Mouse (Mus musculus) kidney, adult 9 months (tissue): Measurements from ENCODE around the gene Gm10031.
"Not testable (repeated sequence)": the region's sequence is repeated elsewhere in the genome, so short reads cannot be mapped to it uniquely, and the experiment has no call there.

Source experiments
- DNase-seq: peaks from one replicate; pipeline ENCODE4 v3.0.0; 2022

Gene Gm10031

DNA sequence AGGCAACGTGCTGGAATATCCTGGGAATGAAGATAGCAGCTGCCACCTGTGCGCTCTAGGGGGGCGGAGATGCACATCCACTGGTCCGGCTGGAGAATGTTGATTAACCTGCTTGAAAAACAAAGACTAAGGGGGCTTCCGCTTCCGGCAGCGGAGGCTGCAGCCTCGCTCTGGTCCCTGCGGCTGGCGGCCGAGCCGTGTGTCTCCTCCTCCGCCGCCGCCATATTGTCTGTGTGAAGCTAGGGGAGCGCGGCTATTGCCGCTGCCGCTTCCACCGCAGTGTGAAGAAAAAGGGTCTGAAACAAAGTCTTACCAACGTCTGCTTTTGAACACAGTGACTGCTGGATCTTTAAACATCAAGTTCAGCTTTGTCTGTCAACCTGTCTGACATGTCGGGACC is at the start of gene Gm10031:
Gm10031 (plus strand) TSS at position 171 of the 400 bp plus-strand sequence.
- not testable (repeated sequence) for DNase-seq

DNA sequence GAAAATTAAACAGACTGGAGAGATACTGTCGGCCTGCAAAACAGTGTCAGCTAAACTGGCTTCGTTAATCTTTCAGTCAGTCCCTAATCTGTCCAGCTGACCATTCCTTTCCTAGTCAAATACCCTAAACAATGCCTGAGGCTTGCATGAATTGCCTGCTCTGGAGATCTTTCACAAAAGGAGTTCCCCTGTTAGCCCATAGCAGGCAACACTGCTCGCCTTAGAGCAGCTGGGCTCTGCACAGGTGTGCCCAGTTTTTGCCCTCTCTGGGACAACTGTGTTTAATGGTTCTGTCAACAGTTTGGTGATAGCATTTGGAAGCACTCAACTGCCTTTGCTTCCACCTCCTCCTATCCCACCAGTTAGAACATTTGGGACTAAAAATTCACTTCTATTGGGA is 49.0 kb upstream of the Gm10031 start:
- DNase-seq, result no peak

GRCm38 (mm10) chr1:156476016-156476415 is 47.8 kb upstream of the Gm10031 start:
- no peak for DNase-seq

DNA sequence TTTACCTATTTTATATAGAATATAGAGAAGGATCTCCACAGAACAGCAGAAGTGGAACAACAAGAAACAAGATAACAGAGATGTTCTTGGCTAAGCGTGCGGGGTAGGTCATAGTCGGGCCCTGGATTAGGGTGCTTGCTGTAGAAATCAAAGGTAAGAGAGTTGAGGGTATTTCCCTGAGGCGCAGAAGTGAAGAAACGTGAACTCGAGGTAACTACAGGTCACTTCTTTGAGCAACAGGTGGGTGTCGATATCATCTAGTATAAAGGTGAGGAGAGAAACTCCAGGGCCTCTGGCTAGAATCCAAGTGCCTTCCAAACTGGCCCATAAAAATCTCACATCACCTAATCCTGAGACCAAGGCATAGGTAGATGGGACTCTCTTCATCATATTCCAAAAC is 47.3 kb upstream of the Gm10031 start:
- no peak for DNase-seq

DNA sequence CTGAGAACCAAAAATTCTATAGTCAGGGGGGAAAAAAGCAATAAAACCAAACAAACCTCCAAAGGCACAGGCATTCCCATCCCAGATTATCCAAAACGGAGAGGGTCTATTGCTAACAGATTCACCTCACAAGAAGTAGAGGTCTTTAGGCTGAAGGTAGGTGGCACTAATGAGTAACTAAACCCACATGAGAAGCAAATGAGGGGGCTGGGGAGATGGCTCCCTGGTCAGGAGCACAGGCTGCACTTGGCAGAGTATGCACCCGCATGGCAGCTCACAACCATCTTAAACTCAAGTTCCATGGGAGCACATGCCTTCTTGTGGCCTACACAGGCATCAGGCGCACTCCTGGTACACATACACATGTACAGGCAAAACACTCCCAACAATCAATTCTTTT is 42.0 kb upstream of the Gm10031 start:
- DNase-seq, result no peak

DNA sequence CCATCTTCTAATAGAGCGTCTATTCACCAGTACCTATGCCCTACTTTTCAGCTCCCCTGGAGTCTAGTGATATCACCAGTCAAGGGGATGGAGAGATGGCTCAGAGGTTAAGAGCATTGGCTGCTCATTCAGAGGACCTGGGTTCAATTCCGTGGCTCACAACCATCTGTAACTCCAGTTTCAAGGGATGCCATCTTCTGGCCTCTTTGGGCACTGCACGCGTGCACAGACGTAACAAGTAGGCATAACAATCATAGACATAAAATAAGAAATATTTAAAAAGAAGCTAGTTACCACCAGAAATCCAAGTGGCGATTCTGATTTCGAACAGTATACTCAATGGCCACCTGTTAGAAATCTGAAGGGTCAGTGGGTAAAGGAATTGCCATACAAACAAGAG is 36.3 kb upstream of the Gm10031 start:
- no peak for DNase-seq

- no peak for DNase-seq
Measured at GRCm38 (mm10) chr1:156488031-156488430, 35.8 kb upstream of the Gm10031 start.

DNA sequence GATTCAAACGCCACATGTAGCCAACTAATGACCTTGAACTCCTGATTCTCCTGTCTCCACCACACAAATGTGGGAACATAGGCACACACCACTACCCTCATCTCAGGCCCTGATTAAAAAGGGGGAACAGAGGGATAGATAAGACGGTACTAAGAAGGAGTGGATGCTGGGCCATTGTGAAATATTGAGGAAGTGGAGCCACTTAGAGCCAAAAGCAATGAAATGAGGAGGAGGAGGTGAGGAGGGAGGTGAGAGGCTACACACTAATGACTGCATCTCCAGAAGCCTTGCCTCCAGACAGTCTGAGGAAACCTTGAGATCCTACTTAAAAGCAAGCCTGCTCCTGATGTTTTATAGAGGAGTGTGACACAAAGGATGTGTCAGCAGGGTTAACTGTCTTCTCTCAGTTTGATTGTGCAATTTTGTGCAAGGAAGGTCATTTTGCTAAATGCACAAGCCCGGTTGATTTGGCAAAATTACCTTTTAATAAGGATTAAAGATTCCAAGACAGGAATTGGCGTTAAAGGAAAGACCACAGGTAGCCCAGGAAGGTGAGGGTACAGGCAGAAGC is 32.5 kb upstream of the Gm10031 start:
- DNase-seq, result no peak

GRCm38 (mm10) chr1:156495025-156495424 is 28.8 kb upstream of the Gm10031 start:
- no peak for DNase-seq

DNA sequence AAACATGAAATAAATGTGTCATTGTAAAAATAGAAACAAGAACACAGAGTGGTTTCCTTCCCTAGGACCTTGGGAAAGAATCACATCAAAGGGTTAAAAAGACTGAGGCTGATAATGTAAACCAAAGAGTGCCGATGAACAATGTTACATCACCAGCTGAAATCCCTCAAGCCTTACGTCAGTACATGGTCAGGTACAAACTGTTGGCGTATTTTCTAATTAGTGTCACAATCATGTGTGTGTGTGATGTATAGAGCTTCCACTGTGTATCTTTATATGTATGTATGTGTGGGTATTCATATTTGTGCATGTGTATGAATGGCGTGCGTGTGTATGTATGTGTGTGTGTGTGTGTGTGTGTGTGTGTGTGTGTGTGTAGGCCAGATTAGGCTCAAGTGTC is 26.9 kb upstream of the Gm10031 start:
- no peak for DNase-seq

DNA sequence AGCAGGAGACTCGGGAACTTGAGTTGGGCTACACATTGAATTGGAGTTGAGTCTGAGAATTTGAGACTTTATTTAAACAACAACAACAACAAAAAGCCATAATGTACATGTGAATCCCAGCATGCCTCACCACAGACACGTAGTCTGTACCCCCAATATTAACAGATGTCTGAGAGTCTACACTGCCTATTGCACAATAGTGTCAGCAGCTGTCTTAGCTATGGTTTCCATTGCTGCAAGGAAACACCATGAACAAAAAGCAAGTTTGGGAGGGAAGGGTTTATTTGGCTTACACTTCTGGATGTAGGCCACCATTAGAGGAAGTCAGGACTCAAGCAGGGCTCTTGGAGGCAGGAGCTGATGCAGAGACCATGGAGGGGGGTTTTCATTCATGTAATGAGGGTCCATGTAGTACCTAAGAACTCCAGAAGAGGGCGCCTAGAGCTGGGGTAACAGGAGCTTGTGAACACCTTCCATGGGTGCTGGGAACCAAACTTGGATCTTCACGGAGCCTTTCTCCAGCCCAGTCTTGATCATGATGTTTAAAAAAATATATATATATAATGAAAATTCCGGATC is 18.8 kb upstream of the Gm10031 start:
- DNase-seq, result no peak

GRCm38 (mm10) chr1:156505901-156506300 is 17.9 kb upstream of the Gm10031 start:
- DNase-seq, result no peak

DNA sequence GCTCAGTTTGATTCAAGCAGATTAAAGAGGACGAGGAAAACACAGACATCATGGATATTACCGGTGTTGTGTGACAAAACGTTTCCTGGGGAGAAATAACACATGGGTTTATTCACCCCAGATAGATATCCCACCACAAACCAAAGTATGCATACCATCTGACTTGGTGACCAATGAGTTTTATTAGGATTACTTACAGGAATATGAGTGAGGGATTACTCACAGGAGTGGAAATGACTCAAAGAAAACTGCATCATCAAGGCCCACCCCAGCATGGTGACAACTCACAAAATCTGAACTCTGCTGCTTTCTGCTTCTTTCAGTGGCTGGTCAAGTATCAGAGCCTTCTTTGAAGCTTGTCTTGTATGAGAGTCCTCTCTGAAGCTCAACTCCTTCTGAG is 16.1 kb upstream of the Gm10031 start:
- no peak for DNase-seq

GRCm38 (mm10) chr1:156520136-156520780 is 3.6 kb upstream of the Gm10031 start:
- no peak for DNase-seq

DNA sequence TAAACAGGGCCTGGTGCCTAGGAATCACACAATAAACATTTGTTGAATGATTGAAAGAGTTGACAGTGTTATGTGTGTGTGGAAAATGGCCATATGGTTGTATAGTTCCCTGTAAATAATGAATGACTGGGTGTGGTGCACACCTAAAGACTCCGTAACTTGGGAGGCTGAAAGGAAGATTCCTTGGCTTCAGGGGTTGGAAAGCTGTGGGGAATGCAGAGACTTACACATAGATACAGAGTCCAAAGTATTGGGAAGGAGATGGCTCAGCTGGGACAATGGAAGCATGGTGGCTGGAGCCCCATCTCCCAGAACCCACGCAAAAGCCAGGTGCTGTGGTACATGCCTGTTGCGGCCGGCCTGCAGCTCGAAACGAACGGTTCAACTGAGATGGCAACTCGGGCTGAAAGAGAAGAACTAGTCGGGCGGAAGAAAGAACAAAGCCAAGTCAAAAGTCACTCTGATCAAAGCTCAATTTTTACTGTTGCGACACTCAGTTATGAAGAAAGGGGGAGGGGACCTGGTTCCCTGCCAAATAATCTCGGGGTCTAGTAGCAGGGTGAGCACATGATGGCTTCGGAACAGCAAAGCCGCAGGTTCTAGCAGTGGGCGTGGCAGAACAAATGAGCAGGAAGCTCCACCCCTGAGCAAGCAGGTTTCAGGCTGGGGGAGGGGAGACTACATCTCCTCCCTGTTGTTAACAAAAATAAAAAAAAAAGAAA is 1.9 kb upstream of the Gm10031 start:
- peak; percentile 92 for DNase-seq

DNA sequence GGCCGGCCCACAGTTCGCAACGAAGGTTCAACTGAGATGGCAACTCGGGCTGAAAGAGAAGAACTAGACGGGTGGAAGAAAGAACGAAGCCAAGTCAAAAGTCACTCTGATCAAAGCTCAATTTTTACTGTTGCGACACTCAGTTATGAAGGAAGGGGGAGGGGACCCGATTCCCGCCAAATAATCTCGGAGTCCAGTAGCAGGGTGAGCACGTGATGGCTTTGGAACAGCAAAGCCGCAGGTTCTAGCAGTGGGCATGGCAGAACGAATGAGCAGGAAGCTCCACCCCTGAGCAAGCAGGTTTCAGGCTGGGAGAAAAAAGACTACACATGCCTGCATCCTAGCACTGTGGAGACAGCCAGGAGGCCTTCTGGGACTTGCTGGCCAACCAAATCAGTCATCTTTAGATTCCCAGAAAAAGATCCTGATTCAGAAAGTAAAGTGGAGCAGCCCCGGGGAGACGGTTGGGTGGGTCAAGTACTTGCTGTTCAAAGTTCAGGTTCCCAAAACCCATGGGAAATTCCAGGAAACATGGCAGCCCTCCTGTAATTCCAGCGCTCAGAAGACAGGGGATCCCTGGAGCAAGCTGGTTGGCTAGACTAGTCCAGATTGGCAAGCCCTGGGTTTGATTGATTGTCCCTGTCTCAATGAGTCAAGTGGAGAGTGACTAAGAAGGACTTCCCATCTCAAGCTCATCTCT is 8.8 kb downstream of the Gm10031 start:
- DNase-seq, result peak; percentile 72

GRCm38 (mm10) chr1:156533483-156533882 is 9.7 kb downstream of the Gm10031 start:
- DNase-seq, result no peak

- no peak for DNase-seq
Measured at GRCm38 (mm10) chr1:156533911-156534310, 10.1 kb downstream of the Gm10031 start.

GRCm38 (mm10) chr1:156537031-156537430 is 13.2 kb downstream of the Gm10031 start:
- DNase-seq, result no peak

DNA sequence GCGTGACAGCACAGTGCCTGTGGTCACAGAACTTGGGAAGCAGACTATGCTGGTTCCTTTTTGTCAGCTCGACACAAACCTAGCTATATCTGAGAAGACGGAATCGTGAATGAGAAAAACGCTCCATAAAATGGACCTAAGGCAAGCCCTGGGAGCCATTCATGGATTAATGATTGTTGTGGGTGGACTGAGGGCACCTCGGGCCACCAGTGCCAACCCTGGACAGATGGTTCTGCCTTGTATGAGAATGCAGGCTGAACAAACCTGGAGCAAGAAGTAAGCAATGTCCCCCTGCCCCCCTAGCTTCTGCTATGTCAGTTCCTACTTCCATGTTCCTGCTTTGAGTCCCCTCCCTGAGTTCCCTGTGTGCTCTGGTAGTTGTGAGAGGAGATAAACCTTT is 13.9 kb downstream of the Gm10031 start:
- DNase-seq, result peak; percentile 75

GRCm38 (mm10) chr1:156538382-156538781 is 14.6 kb downstream of the Gm10031 start:
- DNase-seq, result no peak

DNA sequence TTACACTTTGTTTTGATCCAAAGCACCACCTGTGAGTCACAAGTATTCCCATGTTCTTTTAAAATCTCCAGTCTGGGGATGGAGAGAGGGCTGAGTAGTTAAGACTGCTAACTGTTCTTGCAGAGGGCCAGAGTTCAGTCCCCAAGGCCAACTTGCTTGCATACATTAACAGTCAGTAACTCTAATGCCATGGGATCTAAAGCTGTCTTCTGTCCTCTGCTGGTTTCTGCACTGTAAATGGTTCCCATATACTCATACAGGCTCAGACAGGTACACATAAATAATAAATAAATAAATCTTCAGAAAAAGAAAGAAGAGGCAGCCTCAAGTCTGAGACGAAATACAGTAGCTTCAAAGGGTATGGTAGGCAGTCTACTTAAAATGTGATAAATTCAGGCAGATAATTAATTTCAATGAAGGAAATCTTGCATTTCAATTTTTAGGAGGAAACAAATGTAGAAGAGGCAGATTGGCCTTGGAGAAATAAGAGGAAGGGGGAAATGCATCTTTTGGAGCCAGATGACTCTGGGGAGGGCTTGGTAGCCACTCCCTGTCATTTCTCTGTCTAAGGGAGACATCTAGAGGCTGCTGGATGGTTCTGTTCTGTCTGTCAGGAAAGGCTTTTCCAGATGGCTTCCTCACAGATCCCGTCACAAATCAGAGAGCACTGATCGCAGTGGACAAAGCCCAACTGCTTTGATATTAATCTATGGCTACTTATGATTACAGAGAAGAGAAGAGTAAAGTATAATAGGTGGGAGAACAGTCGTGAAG is 16.2 kb downstream of the Gm10031 start:
- peak; percentile 54 for DNase-seq

DNA sequence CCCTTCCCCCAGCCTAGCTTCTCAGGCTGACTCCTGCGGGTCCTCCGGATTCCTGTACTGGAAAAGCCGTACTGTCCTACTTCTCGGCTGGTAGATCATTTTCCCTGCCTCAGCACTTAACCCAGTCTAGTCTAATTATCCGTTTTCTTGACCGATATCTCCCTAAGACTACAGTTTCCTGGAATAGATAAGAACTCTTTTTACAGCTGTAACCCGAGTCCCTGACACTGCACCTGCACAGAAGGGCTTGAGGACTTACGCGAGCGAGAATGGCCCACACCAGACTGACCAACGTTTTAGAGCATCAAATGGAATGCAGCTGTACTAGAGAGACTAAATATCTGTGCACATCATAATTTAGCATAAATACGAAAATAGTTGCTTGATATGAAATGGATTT is 20.2 kb downstream of the Gm10031 start:
- DNase-seq, result no peak
